Mouse (Mus musculus) neural tube, embryonic 15.5 days (tissue): ENCODE measurements around the gene Celsr1. TPM values are rescaled to one million over a fixed set of nuclear protein-coding genes. Genes with fewer than 3 reads are reported as not detected.

Source experiments
- ATAC-seq: fragments of 200-750 bp; cut with Nextera tagmentation; 2 replicates; pipeline ENCODE4 v1.8.0; 2017; ENCODE audit warnings: mild to moderate bottlenecking, moderate TSS enrichment, moderate library complexity; ENCODE audit not compliant: low FRiP score
- H3K27ac ChIP-seq: fragments of 300-500 bp; sonication (generic); replicated peaks from 2 replicates; pipeline ENCODE4 v1.5.1; 2015; ENCODE audit warnings: mild to moderate bottlenecking, inconsistent platforms
- H3K27me3 ChIP-seq: fragments of 300-500 bp; sonication (generic); replicated peaks from 2 replicates; pipeline ENCODE4 v1.6.1; 2015; ENCODE audit warnings: inconsistent platforms
- H3K36me3 ChIP-seq: fragments of 300-500 bp; sonication (generic); 2 replicates; pipeline ENCODE4 v1.6.1; 2015; ENCODE audit warnings: inconsistent platforms
- H3K4me1 ChIP-seq: fragments of 300-500 bp; sonication (generic); 2 replicates; pipeline ENCODE4 v1.6.1; 2015; ENCODE audit warnings: inconsistent platforms
- H3K4me2 ChIP-seq: fragments of 300-500 bp; sonication (generic); 2 replicates; pipeline ENCODE4 v1.6.1; 2015; ENCODE audit warnings: inconsistent platforms, mild to moderate bottlenecking, moderate library complexity
- H3K4me3 ChIP-seq: fragments of 300-500 bp; sonication (generic); replicated peaks from 2 replicates; pipeline ENCODE4 v1.5.1; 2015; ENCODE audit warnings: mild to moderate bottlenecking, inconsistent platforms
- H3K9ac ChIP-seq: fragments of 300-500 bp; sonication (generic); replicated peaks from 2 replicates; pipeline ENCODE4 v1.6.1; 2015; ENCODE audit warnings: mild to moderate bottlenecking, inconsistent platforms
- H3K9me3 ChIP-seq: fragments of 300-500 bp; sonication (generic); replicated peaks from 2 replicates; pipeline ENCODE4 v1.6.1; 2016; ENCODE audit warnings: inconsistent platforms
- WGBS: fragments of 180-500 bp; shearing (Covaris S2); methylation state at CpG from one replicate; pipeline ENCODE4 v1.1.7; 2015; ENCODE audit warnings: mixed read lengths; 5-methylcytosine and 5-hydroxymethylcytosine counted together
- polyA plus RNA-seq: library from polyadenylated mRNA; unstranded; fragments of >200 nt; fragmentation: Nextera tagmentation; extraction: Ambion mirVana; gene quantifications from 2 replicates; pipeline ENCODE4 v1.2.1, GENCODE M21; 2015

The Celsr1 gene
- polyA plus RNA-seq, 1 experiment from 2014 or later: 0.88 TPM

DNA sequence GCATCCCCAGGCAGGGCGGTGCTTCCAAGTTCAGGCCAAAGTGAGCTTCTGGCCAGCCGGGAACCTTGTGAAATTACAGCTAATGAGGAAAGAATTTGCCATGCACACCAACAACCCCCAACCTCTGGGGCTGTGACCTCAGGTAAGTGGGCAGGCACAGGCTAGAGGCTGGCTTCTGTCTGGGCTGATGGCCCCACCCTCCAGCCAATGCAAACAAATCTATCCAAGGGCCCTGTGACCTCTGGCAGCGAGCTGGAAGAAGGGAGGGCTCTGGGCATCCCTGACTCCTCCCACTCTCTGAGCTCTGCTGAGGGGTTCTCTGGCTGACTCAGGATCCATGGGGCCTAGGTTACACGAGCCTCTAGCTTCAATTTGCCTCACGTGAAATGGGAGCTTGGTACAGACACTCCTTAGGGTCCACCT is 97.9 kb downstream of the Celsr1 start:
- no peaks in the 10 kb centered on the region for H3K9me3 ChIP-seq
- H3K4me1 ChIP-seq: no peaks in the 10 kb centered on the region
- no peak overlapping the region for H3K4me3 ChIP-seq
- H3K36me3 ChIP-seq: no peaks in the 10 kb centered on the region
- ATAC-seq: no peak
- no peak overlapping the region for H3K4me2 ChIP-seq
- H3K27ac ChIP-seq: no peak overlapping the region
- H3K9ac ChIP-seq: no peak overlapping the region
- H3K27me3 ChIP-seq: no peaks in the 10 kb centered on the region
- WGBS: 38% methylated on average over 5 of the region's 5 CpGs

DNA sequence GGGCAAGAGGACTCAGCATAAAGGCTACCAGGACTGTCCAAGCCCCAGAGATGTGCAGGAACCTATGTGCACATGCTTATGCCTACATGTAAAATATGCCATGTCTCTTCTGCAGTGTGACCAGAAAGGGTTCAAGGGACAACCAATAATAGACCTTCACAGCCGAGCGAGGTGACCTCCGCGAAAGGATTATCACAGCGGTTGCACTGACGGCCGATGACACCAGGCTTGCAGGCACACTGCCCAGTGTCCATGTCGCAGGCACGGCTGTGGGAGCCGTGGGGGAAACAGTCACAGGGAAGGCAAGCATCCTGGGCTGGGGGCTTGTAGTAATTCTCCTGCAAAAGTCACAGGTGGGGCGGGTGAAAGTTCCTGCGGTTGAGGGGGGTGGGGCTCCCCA is 105.4 kb downstream of the Celsr1 start:
- Histone ChIP-seq H3K27me3 (no peaks in the 10 kb centered on the region), H3K27ac (no peak overlapping the region), H3K36me3 (no peaks in the 10 kb centered on the region), H3K9me3 (no peaks in the 10 kb centered on the region), H3K9ac (no peak overlapping the region), H3K4me3 (no peak overlapping the region), H3K4me2 (no peak overlapping the region), H3K4me1 (no peaks in the 10 kb centered on the region)
- WGBS: 93% methylated on average over 12 of the region's 12 CpGs
- ATAC-seq: no peak

DNA sequence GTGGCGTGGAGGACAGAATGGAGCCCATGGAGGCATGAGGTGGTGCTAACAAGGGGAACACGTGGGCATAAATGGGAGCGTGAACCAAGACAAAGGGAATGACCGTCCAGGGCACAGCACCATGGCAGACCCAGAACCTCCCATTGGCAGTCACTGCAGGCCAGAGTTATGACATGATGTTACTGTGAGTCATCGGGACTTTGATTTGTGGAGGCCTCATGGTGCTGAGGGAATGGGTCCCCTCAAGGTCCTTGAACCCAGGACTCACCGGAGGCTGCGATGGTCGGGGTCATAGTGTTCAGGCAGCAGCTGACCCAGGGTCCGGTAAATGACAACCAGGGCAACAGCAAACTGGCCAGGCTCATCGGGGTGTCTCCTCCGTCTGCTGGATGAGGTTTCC is 111.7 kb downstream of the Celsr1 start:
- Histone ChIP-seq H3K27ac (no peak overlapping the region), H3K36me3 (no peaks in the 10 kb centered on the region), H3K9ac (no peak overlapping the region), H3K9me3 (no peaks in the 10 kb centered on the region), H3K4me1 (peaks cover 14% of the 10 kb centered on the region), H3K4me2 (no peak overlapping the region), H3K27me3 (no peaks in the 10 kb centered on the region), H3K4me3 (no peak overlapping the region)
- ATAC-seq: no peak
- 89% methylated on average over 11 of the region's 11 CpGs for WGBS

DNA sequence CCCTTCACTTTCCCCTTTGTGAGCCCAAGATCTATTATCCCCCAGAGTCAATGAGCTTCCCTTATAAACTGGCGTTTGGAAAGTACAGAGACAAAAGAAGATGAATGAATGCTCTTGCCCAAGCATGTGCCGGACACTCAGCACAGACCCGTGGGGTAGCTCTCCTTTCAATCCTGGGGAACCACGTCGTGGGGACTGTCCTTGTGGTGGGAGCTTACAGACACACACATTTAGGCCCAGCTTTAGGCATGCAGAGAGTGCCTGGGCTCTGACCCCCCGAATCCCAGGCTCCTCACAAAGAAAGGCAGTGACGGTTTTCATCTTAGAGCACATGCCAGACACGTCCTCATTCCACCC is 113.7 kb downstream of the Celsr1 start:
- Histone ChIP-seq H3K36me3 (no peaks in the 10 kb centered on the region), H3K27me3 (no peaks in the 10 kb centered on the region), H3K4me2 (no peak overlapping the region), H3K9ac (no peak overlapping the region), H3K9me3 (no peaks in the 10 kb centered on the region), H3K4me3 (no peak overlapping the region), H3K27ac (no peak overlapping the region), H3K4me1 (peaks cover 14% of the 10 kb centered on the region)
- ATAC-seq: peak; percentile 26; the same call in 1 of the 2 replicates
- 20% methylated on average over 8 of the region's 8 CpGs for WGBS

DNA sequence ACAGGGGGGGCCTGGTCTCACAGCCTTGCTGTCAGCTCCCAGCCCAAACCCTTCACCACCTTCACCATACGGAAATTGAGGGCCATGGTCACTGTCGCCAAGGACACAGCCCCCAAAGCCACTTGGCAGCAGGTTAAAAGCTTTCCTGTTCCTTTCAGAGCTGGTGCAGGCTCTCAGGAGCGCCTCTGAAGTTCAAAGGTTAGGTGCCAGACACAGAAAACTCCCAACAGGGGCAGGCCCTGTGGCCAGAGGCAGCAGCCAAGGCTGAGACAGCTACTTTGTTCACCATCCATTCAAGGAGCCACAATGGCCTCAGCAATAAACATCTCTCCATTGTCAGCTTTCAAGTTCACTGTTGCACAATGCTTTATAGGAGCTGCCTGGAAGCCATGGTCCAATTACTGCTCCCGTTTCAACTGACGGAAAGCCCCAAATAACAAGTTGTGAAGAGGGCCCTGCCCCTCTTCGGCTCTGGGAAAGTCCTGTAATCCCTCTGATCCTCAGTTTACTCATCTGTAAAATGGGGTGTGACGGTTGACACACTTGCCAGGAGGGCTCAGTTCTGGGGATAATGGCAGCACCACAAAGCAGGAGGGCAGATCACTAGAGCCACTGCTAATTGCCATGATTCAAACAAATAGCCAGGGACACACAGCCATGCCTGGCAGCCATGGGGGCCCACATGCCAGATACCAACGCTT is 114.2 kb downstream of the Celsr1 start:
- Histone ChIP-seq H3K9me3 (no peaks in the 10 kb centered on the region), H3K27me3 (no peaks in the 10 kb centered on the region), H3K27ac (no peak overlapping the region), H3K4me1 (peaks cover 14% of the 10 kb centered on the region), H3K4me3 (no peak overlapping the region), H3K36me3 (no peaks in the 10 kb centered on the region), H3K4me2 (no peak overlapping the region), H3K9ac (no peak overlapping the region)
- ATAC-seq: peak; percentile 60; the same call in 1 of the 2 replicates
- 21% methylated on average over 8 of the region's 8 CpGs for WGBS

DNA sequence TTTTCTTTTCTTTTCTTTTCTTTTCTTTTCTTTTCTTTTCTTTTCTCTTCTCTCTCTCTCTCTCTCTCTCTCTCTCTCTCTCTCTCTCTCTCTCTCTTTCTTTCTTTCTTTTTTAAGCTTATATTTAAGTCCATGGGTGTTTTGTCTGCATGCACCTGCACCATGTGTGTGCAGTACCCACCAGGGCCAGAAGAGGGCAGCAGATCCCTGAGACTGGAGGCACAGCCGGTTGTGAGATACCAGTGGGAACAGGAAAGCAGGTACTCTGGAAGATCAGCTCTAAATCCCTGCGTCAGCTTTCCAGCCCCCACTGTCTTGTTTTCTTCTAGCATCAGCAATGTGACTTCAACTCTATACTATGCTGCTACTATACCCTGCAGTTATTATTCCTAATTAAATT is 120.0 kb downstream of the Celsr1 start:
- no peak for ATAC-seq
- no peak overlapping the region for H3K4me3 ChIP-seq
- no peak overlapping the region for H3K9ac ChIP-seq
- peaks cover 12% of the 10 kb centered on the region for H3K4me1 ChIP-seq
- H3K27ac ChIP-seq: no peak overlapping the region
- 33% methylated on average over 2 of the region's 2 CpGs for WGBS
- no peaks in the 10 kb centered on the region for H3K36me3 ChIP-seq
- no peak overlapping the region for H3K4me2 ChIP-seq
- no peaks in the 10 kb centered on the region for H3K9me3 ChIP-seq
- no peaks in the 10 kb centered on the region for H3K27me3 ChIP-seq

DNA sequence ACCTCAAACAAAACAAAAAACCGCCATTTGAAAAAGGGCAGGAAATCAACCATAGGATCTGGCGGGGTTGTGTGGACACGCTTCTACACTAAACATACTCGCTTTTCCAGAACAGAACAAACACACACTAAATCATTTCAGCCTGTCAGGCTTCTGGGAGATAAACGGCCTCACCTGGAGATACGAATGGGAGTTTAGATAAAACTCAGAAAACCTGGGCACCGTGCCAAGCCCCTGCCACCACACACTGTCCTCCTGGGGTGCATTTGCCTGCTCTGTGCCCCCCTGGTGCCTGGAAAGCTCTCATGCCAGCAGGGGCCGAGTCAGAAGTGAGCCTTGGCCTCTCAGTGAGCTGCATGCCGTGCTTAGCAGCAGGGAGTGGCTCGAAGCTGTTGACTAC is 123.6 kb downstream of the Celsr1 start:
- Histone ChIP-seq H3K27ac (no peak overlapping the region), H3K4me1 (peaks cover 12% of the 10 kb centered on the region), H3K4me2 (no peak overlapping the region), H3K4me3 (no peak overlapping the region), H3K9ac (no peak overlapping the region), H3K36me3 (no peaks in the 10 kb centered on the region), H3K27me3 (no peaks in the 10 kb centered on the region), H3K9me3 (no peaks in the 10 kb centered on the region)
- 28% methylated on average over 10 of the region's 10 CpGs for WGBS
- no peak for ATAC-seq

DNA sequence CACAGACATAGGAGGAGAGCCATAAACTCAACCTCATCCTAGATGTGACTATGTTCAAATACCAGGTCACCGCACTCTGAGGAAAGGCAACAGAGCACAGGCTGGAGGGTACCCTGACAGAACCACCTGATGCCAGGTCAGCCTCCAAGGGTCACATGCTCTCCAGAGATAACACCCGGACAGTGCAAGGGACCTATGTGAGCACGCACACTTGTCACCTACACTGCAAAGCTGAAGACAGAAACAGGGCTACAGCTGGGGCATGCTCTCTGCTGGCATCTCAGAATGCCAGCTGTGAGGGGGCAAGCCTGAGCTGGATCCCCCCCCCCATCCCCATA is 124.1 kb downstream of the Celsr1 start:
- Histone ChIP-seq H3K4me3 (no peak overlapping the region), H3K36me3 (no peaks in the 10 kb centered on the region), H3K4me2 (no peak overlapping the region), H3K9me3 (no peaks in the 10 kb centered on the region), H3K9ac (no peak overlapping the region), H3K27ac (no peak overlapping the region), H3K27me3 (no peaks in the 10 kb centered on the region), H3K4me1 (peaks cover 12% of the 10 kb centered on the region)
- ATAC-seq: no peak
- WGBS: 87% methylated on average over 3 of the region's 3 CpGs

DNA sequence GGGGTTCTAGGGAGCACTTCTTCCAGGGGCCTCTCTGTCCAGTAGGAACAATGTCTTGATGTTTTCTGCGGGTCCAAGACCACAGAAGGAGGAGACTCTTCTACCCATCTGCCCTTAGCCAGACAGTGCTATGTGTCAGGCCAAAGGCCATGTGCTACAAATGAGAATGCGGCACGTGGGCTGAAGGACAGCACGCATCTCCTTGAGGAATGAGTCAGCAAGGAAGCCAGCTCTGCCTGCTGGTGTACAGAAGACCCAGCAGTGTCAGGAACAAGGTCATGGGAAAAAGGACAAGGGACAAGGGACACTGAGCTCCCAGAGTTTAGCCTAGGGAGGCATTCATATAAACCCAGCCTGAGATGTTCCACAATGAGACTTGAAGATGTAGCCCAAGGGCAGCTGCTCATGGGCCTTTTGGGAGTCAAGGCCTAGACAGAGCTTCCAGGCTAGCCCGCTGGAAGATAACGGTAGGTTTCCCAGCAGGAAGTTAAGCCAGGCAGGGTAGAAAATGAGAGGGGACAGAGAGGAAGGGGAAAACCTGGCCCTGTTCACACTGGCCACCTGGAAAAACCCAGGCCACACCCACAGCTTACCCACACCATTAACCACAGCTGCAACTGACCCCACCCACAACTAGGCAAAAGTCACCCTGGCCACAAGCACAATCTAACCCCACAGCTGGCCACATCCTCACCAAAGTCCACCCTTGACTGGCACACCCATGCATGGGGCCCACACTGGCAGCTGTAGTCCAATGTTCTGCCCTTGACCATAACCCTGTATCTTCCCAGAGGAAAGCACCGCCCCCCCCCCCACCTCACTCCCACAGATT is 124.7 kb downstream of the Celsr1 start:
- Histone ChIP-seq H3K9ac (no peak overlapping the region), H3K27ac (no peak overlapping the region), H3K4me3 (no peak overlapping the region), H3K4me1 (peaks cover 12% of the 10 kb centered on the region), H3K4me2 (no peak overlapping the region), H3K36me3 (no peaks in the 10 kb centered on the region), H3K9me3 (no peaks in the 10 kb centered on the region), H3K27me3 (no peaks in the 10 kb centered on the region)
- 89% methylated on average over 7 of the region's 7 CpGs for WGBS
- no peak for ATAC-seq

DNA sequence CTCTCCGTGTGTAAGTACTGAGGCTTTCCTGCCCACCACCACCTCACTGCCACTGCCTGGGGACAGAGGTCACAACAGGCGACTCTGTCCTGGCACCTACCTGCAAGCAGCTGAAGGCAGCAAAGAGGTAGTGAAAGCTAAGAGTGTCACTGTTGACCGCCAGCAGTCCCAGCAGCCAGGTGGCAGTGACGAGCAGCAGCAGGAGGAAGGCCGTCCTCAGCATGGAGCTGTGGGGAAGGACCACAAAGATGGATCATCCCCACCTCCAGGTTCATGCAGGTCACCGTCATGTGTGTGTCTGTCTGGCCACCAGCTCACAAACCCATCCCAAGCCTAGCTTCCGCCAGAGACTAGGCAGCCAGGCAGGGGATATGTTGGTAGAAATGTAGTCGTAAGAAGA is 129.8 kb downstream of the Celsr1 start:
- ATAC-seq: no peak
- H3K36me3 ChIP-seq: no peaks in the 10 kb centered on the region

DNA sequence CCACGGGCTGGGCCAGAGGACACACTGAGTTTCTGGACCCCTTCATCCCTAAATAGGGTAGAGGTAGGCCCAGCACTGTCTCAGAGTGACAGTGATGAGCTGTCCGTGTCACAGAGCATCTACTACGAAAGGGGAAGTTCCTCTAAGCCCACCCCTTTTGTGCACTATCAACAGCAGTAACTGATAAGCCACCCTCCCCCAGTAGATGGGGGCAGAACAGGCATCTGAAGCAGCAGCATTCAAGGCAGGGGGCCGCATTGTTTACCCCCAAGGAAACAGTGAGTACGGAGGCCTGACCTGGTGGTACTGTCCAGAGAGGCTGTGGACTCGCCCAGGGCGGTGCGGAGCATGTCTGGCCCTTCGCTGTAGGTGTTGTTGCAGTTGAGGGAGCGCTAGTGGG is 131.1 kb downstream of the Celsr1 start:
- H3K36me3 ChIP-seq: peaks cover 6% of the 10 kb centered on the region
- no peak for ATAC-seq
- H3K4me3 ChIP-seq: no peak overlapping the region
- H3K4me2 ChIP-seq: no peak overlapping the region
- WGBS: 95% methylated on average over 10 of the region's 10 CpGs
- H3K27ac ChIP-seq: no peak overlapping the region
- H3K27me3 ChIP-seq: no peaks in the 10 kb centered on the region
- no peaks in the 10 kb centered on the region for H3K9me3 ChIP-seq
- peaks cover 5% of the 10 kb centered on the region; the same call in 1 of the 2 replicates for H3K4me1 ChIP-seq
- no peak overlapping the region for H3K9ac ChIP-seq

More for the DNA sequence above, 129.8 kb downstream of the Celsr1 start:
- Histone ChIP-seq H3K9me3 (no peaks in the 10 kb centered on the region), H3K4me2 (no peak overlapping the region), H3K4me1 (0 out of 2 replicates have a peak, but pooled peaks cover 4% of the 10 kb centered on the region), H3K4me3 (no peak overlapping the region), H3K9ac (no peak overlapping the region), H3K27ac (no peak overlapping the region), H3K27me3 (no peaks in the 10 kb centered on the region)
- WGBS: 83% methylated on average over 8 of the region's 8 CpGs

DNA sequence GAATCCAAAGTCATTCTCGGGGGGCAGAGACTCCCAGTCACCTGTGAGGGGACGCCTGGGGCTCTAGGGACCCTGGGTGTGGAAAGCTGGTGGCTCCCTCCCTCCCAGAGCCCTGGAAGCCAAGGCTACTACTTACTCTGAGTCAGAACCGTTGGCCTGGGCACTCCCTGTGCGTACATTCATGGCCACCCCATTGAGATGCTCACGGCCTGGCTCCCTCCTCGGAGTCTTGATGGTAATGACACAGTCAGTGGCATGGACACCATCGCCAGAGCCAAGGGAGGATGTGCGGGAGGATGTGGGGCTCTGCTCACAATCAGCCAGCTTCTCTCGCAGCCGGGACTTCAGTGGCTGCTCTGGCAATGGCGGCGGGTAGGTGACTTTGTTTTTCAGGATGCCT is 132.8 kb downstream of the Celsr1 start:
- 80% methylated on average over 12 of the region's 12 CpGs for WGBS
- Histone ChIP-seq H3K9ac (no peak overlapping the region), H3K27ac (no peak overlapping the region), H3K27me3 (no peaks in the 10 kb centered on the region), H3K9me3 (no peaks in the 10 kb centered on the region), H3K36me3 (peaks cover 18% of the 10 kb centered on the region), H3K4me3 (no peak overlapping the region), H3K4me1 (peaks cover 8% of the 10 kb centered on the region), H3K4me2 (no peak overlapping the region)
- ATAC-seq: no peak
